Mouse (Mus musculus) cortical plate, adult 2 months (tissue): ENCODE measurements around the gene Spast.

Experiments used
- CTCF ChIP-seq: fragments of 200-500 bp; IDR thresholded peaks from 2 replicates; pipeline ENCODE4 v1.5.1; 2011; ENCODE audit warnings: mild to moderate bottlenecking, control low read depth, low read length; ENCODE audit not compliant: insufficient read depth; ENCODE audit errors: extremely low read depth
- POLR2A ChIP-seq: fragments of 200-500 bp; IDR thresholded peaks from 2 replicates; pipeline ENCODE4 v1.6.1; 2011; ENCODE audit warnings: mild to moderate bottlenecking, low read length, control low read depth; ENCODE audit not compliant: insufficient read depth; ENCODE audit errors: extremely low read depth

- TF ChIP-seq CTCF (no peak), POLR2A (no peak)
Measured at GRCm38 (mm10) chr17:74437762-74438161, 99.0 kb downstream of the Spast start.
